Mouse (Mus musculus) heart, embryonic 13.5 days (tissue): ENCODE measurements around the gene Fry. TPM values are rescaled to one million over a fixed set of nuclear protein-coding genes. Genes with fewer than 3 reads are reported as not detected.

Source experiments
- ATAC-seq: fragments of 200-750 bp; cut with Nextera tagmentation; 2 replicates; pipeline ENCODE4 v1.8.0; 2017; ENCODE audit warnings: moderate TSS enrichment; ENCODE audit not compliant: insufficient number of reproducible peaks, low FRiP score, low TSS enrichment; ENCODE audit errors: extremely low read depth
- H3K27ac ChIP-seq: fragments of 300-500 bp; sonication (generic); replicated peaks from 2 replicates; pipeline ENCODE4 v1.5.1; 2015; ENCODE audit warnings: moderate library complexity, mild to moderate bottlenecking, inconsistent platforms
- H3K27me3 ChIP-seq: fragments of 300-500 bp; sonication (generic); replicated peaks from 2 replicates; pipeline ENCODE4 v1.6.1; 2015; ENCODE audit warnings: mild to moderate bottlenecking, inconsistent platforms
- H3K36me3 ChIP-seq: fragments of 300-500 bp; sonication (generic); 2 replicates; pipeline ENCODE4 v1.6.1; 2015; ENCODE audit warnings: mild to moderate bottlenecking, inconsistent platforms
- H3K4me1 ChIP-seq: fragments of 300-500 bp; sonication (generic); 2 replicates; pipeline ENCODE4 v1.6.1; 2015; ENCODE audit warnings: inconsistent platforms
- H3K4me2 ChIP-seq: fragments of 300-500 bp; sonication (generic); 2 replicates; pipeline ENCODE4 v1.6.1; 2015; ENCODE audit warnings: inconsistent platforms, mild to moderate bottlenecking, moderate library complexity
- H3K4me3 ChIP-seq: fragments of 300-500 bp; sonication (generic); 2 replicates; pipeline ENCODE4 v1.5.1; 2015; ENCODE audit warnings: moderate library complexity, mild to moderate bottlenecking, inconsistent platforms
- H3K9ac ChIP-seq: fragments of 300-500 bp; sonication (generic); 2 replicates; pipeline ENCODE4 v1.6.1; 2015; ENCODE audit warnings: inconsistent platforms, mild to moderate bottlenecking, moderate library complexity
- H3K9me3 ChIP-seq: fragments of 300-500 bp; sonication (generic); 2 replicates; pipeline ENCODE4 v1.6.1; 2016; ENCODE audit warnings: inconsistent platforms
- WGBS: fragments of 180-500 bp; shearing (Covaris S2); methylation state at CpG from one replicate; pipeline ENCODE4 v1.1.7; 2015; ENCODE audit warnings: mixed read lengths; 5-methylcytosine and 5-hydroxymethylcytosine counted together
- polyA plus RNA-seq: library from polyadenylated mRNA; unstranded; fragments of >200 nt; fragmentation: Nextera tagmentation; extraction: Ambion mirVana; gene quantifications from 2 replicates; pipeline ENCODE4 v1.2.1, GENCODE M21; 2015

The Fry gene
- polyA plus RNA-seq, 1 experiment from 2014 or later: 20.0 TPM

- no peaks in the 10 kb centered on the region for H3K9me3 ChIP-seq
- no peaks in the 10 kb centered on the region for H3K27me3 ChIP-seq
- ATAC-seq: no peak
- H3K4me2 ChIP-seq: no peak overlapping the region
- H3K27ac ChIP-seq: no peak overlapping the region
- no peaks in the 10 kb centered on the region for H3K36me3 ChIP-seq
- 51% methylated on average over 10 of the region's 10 CpGs for WGBS
- H3K4me1 ChIP-seq: peaks cover 46% of the 10 kb centered on the region
- no peak overlapping the region for H3K4me3 ChIP-seq
- no peak overlapping the region for H3K9ac ChIP-seq
Measured at GRCm38 (mm10) chr5:150152880-150153281, 34.4 kb downstream of the Fry start.

GRCm38 (mm10) chr5:150155388-150155787, 36.9 kb downstream of the Fry start:
- H3K36me3 ChIP-seq: no peaks in the 10 kb centered on the region
- peaks cover 34% of the 10 kb centered on the region for H3K4me1 ChIP-seq
- no peaks in the 10 kb centered on the region for H3K27me3 ChIP-seq
- no peak overlapping the region for H3K4me2 ChIP-seq
- ATAC-seq: no peak
- H3K27ac ChIP-seq: peak overlapping the region; percentile 48
- H3K9me3 ChIP-seq: no peaks in the 10 kb centered on the region
- no peak overlapping the region for H3K4me3 ChIP-seq
- WGBS: 70% methylated on average over 8 of the region's 8 CpGs
- no peak overlapping the region for H3K9ac ChIP-seq

- H3K9me3 ChIP-seq: no peaks in the 10 kb centered on the region
- no peaks in the 10 kb centered on the region for H3K36me3 ChIP-seq
- H3K27ac ChIP-seq: peak overlapping the region; percentile 48
- 79% methylated on average over 16 of the region's 16 CpGs for WGBS
- H3K27me3 ChIP-seq: no peaks in the 10 kb centered on the region
- ATAC-seq: no peak
- H3K9ac ChIP-seq: no peak overlapping the region
- H3K4me3 ChIP-seq: no peak overlapping the region
- H3K4me1 ChIP-seq: peaks cover 31% of the 10 kb centered on the region
- 0 out of 2 replicates have a peak overlapping the region, but pooled peaks have one; percentile 8 for H3K4me2 ChIP-seq
Measured at GRCm38 (mm10) chr5:150156063-150156786, 37.8 kb downstream of the Fry start.

- Histone ChIP-seq H3K4me1 (peaks cover 23% of the 10 kb centered on the region), H3K9me3 (no peaks in the 10 kb centered on the region), H3K9ac (no peak overlapping the region), H3K4me3 (no peak overlapping the region), H3K27ac (no peak overlapping the region), H3K36me3 (no peaks in the 10 kb centered on the region), H3K4me2 (no peak overlapping the region), H3K27me3 (no peaks in the 10 kb centered on the region)
- 35% methylated on average over 6 of the region's 6 CpGs for WGBS
- no peak for ATAC-seq
Measured at GRCm38 (mm10) chr5:150157682-150158081, 39.2 kb downstream of the Fry start.

- Histone ChIP-seq H3K4me3 (no peak overlapping the region), H3K4me1 (peaks cover 23% of the 10 kb centered on the region), H3K27ac (no peak overlapping the region), H3K9ac (no peak overlapping the region), H3K4me2 (no peak overlapping the region), H3K27me3 (no peaks in the 10 kb centered on the region), H3K36me3 (no peaks in the 10 kb centered on the region), H3K9me3 (no peaks in the 10 kb centered on the region)
- 53% methylated on average over 5 of the region's 5 CpGs for WGBS
- ATAC-seq: no peak
Measured at GRCm38 (mm10) chr5:150159151-150159550, 40.7 kb downstream of the Fry start.

GRCm38 (mm10) chr5:150161193-150161592, 42.7 kb downstream of the Fry start:
- H3K4me3 ChIP-seq: no peak overlapping the region
- H3K27me3 ChIP-seq: no peaks in the 10 kb centered on the region
- no peaks in the 10 kb centered on the region for H3K9me3 ChIP-seq
- no peak for ATAC-seq
- H3K9ac ChIP-seq: no peak overlapping the region
- H3K36me3 ChIP-seq: no peaks in the 10 kb centered on the region
- peaks cover 8% of the 10 kb centered on the region for H3K4me1 ChIP-seq
- H3K27ac ChIP-seq: no peak overlapping the region
- no peak overlapping the region for H3K4me2 ChIP-seq
- WGBS: 81% methylated on average over 6 of the region's 6 CpGs

GRCm38 (mm10) chr5:150161898-150162297, 43.5 kb downstream of the Fry start:
- peaks cover 1% of the 10 kb centered on the region; the same call in 1 of the 2 replicates for H3K4me1 ChIP-seq

GRCm38 (mm10) chr5:150164671-150165070, 46.2 kb downstream of the Fry start:
- Histone ChIP-seq H3K27ac (no peak overlapping the region), H3K4me2 (no peak overlapping the region), H3K27me3 (no peaks in the 10 kb centered on the region), H3K36me3 (no peaks in the 10 kb centered on the region), H3K9ac (no peak overlapping the region), H3K4me1 (no peaks in the 10 kb centered on the region), H3K4me3 (no peak overlapping the region), H3K9me3 (no peaks in the 10 kb centered on the region)
- WGBS: 80% methylated on average over 3 of the region's 3 CpGs
- ATAC-seq: no peak

More at GRCm38 (mm10) chr5:150161898-150162297, 43.5 kb downstream of the Fry start:
- no peak overlapping the region for H3K4me2 ChIP-seq
- H3K27me3 ChIP-seq: no peaks in the 10 kb centered on the region
- ATAC-seq: no peak
- H3K4me3 ChIP-seq: no peak overlapping the region
- no peaks in the 10 kb centered on the region for H3K9me3 ChIP-seq
- H3K27ac ChIP-seq: no peak overlapping the region
- 75% methylated on average over 5 of the region's 5 CpGs for WGBS
- no peaks in the 10 kb centered on the region for H3K36me3 ChIP-seq
- no peak overlapping the region for H3K9ac ChIP-seq

GRCm38 (mm10) chr5:150166811-150167210, 48.4 kb downstream of the Fry start:
- ATAC-seq: no peak

GRCm38 (mm10) chr5:150167287-150167686, 48.8 kb downstream of the Fry start:
- Histone ChIP-seq H3K4me2 (no peak overlapping the region), H3K27ac (no peak overlapping the region), H3K27me3 (no peaks in the 10 kb centered on the region), H3K9ac (no peak overlapping the region), H3K9me3 (no peaks in the 10 kb centered on the region), H3K36me3 (no peaks in the 10 kb centered on the region), H3K4me1 (peaks cover 12% of the 10 kb centered on the region), H3K4me3 (no peak overlapping the region)
- 59% methylated on average over 2 of the region's 2 CpGs for WGBS
- no peak for ATAC-seq

More at GRCm38 (mm10) chr5:150166811-150167210, 48.4 kb downstream of the Fry start:
- Histone ChIP-seq H3K9ac (no peak overlapping the region), H3K4me3 (no peak overlapping the region), H3K9me3 (no peaks in the 10 kb centered on the region), H3K27ac (no peak overlapping the region), H3K36me3 (no peaks in the 10 kb centered on the region), H3K4me2 (no peak overlapping the region), H3K27me3 (no peaks in the 10 kb centered on the region), H3K4me1 (peaks cover 10% of the 10 kb centered on the region)
- WGBS: 73% methylated on average over 5 of the region's 5 CpGs

- no peak overlapping the region for H3K27ac ChIP-seq
- WGBS: 3% methylated on average over 9 of the region's 9 CpGs
- no peaks in the 10 kb centered on the region for H3K36me3 ChIP-seq
- H3K9ac ChIP-seq: no peak overlapping the region
- no peaks in the 10 kb centered on the region for H3K9me3 ChIP-seq
- ATAC-seq: no peak
- H3K4me1 ChIP-seq: peaks cover 12% of the 10 kb centered on the region
- H3K4me2 ChIP-seq: no peak overlapping the region
- no peak overlapping the region for H3K4me3 ChIP-seq
- no peaks in the 10 kb centered on the region for H3K27me3 ChIP-seq
Measured at GRCm38 (mm10) chr5:150168712-150169111, 50.3 kb downstream of the Fry start.

GRCm38 (mm10) chr5:150171562-150171961, 53.1 kb downstream of the Fry start:
- Histone ChIP-seq H3K36me3 (0 out of 2 replicates have a peak, but pooled peaks cover 3% of the 10 kb centered on the region), H3K9me3 (peaks cover 7% of the 10 kb centered on the region), H3K4me3 (no peak overlapping the region), H3K27me3 (no peaks in the 10 kb centered on the region), H3K9ac (peak overlapping the region; percentile 13; the same call in 1 of the 2 replicates), H3K4me1 (peaks cover 12% of the 10 kb centered on the region), H3K4me2 (0 out of 2 replicates have a peak overlapping the region, but pooled peaks have one; percentile 4), H3K27ac (no peak overlapping the region)
- WGBS: 32% methylated on average over 10 of the region's 10 CpGs
- ATAC-seq: no peak; the same call in 1 of the 2 replicates
